Mouse (Mus musculus) testis, postnatal 14 days (tissue): ENCODE data around the gene Gtf2e1.
A peak's percentile ranks its signal among the peaks of the same experiment; 100 is the strongest.

Experiments
- DNase-seq: peaks from one replicate; pipeline ENCODE4 v3.0.0; 2021; ENCODE audit warnings: low spot score

Gtf2e1 gene

DNA sequence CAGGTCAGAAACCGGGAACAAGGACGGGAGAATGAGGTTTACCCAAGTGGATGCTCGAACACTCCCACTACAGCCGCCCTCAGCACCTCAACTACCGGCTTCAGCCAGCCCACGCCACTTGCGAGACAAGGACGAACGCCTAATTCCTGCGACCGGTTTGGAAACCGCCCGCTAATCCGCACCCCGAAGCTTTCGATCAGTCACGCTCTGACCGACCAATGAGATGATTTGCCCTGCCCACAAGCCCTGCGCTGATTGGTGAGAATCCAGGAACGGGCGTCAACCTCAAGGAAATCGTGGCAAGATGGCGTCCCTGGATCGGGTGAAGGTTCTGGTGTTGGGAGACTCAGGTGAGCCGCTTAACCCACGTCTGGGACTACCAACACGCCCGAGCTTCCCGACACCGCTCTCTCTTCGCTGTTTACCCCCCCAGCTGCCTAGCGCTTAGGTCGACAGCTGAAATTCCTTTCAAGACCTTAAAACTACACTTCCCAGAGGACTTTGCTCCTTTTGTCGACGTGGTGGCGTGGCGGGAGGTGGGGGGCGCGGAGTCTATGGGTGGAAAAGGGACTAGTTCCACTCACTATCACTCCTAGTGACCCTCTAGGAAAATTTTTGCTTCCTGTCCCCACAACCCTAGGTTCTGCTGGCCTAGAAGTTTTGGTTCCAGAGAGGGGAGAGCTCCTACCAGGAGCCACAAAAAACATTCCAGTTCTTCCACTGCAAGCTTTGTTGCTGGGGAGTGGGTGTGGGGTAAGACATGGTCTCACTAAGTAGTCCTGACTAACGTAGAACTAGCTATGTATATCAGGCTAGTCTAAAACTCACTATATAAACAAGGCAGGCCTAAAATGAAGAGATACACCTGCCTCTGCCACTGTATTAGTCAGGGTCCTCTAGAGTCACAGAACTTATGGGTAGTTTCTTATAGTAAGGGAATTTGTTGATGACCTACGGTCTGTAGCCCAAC is at the start of gene Gtf2e1, which contains the start of gene Rabl3:
TSS of gene Gtf2e1 (minus strand) at position 179 of the 970 bp plus-strand sequence.
TSS of gene Rabl3 (plus strand) at position 275 of the 970 bp plus-strand sequence.
- DNase-seq = peak; percentile 98

GRCm38 (mm10) chr16:37585129-37585563 is 45.6 kb upstream of the Gtf2e1 start:
- DNase-seq = no peak

- DNase-seq = peak; percentile 27
Measured at GRCm38 (mm10) chr16:37584218-37585035, 44.8 kb upstream of the Gtf2e1 start.

DNA sequence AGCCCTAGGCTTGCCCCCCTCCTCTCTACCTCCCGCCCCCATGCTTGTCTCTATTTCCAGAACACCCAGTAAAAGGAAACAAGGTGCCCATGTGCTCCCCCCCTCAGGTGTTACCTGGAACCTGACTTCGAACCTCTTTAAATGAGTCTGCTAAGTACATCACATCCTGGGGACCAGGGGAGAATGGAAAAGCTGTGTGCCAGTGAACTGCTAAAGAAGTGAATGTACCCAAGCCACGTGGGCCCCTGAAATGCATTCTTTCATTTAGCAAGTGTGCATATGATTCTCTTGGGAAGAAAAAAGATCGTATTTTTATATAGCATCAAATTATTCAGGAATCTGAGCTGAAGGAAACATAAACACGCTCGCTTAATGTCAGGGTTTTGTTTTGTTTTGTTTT is 44.2 kb upstream of the Gtf2e1 start:
- DNase-seq = no peak

DNA sequence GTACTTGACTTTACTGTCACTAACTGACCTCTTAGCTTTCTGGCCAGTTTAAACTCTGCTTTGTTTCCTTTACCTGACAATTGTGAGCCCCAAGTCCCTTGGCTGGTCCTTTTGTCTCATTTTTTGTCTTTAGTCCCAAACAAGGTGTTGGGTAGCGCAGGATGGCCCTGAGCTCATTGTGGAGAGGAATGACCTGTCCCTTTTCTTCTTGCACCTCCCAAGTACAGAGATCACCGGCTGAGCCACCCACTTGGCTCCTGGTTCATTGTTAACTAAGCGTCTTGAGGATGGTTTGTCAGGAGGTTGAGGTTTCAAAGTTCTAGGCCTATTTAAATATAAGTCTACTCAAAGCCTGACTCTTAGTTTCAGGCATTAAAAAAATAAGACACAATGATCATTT is 43.7 kb upstream of the Gtf2e1 start:
- no peak for DNase-seq

DNA sequence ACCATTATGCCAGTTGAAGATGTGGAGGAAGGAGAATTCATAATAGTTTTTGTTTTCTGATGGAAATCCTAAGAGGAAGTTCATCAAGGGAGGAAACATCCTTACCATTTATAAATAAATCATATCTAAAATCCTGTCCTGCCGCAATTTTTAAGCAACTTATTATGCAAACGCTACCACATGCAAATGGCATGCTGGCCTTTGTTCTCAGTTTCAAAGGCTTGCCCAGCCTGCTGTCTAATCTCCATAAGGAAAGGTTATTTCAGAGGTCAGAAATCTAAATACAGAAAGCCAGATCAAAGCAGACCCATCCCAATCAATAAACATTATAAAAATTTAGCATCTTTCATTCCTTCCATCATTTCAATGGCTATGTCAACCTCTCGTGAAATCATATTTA is 42.3 kb upstream of the Gtf2e1 start:
- DNase-seq = no peak

DNA sequence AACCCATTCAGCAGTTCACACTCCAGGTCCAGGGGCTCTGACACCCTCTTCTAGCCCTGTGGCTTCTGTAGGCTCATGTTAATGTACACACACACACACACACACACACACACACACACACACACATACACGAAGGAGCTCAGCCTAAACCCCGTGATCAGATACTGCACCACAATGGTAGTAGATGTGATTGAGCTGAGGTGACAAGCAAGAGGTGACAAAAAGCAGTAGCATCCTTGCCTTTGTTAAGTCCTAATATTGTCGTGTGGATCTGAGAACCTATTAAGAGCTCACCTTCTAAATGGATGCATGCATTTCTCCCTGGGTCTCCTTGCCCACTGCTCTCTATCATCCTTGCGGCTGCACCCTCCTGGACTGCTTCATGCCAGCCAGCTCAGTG is 41.1 kb upstream of the Gtf2e1 start:
- DNase-seq = no peak

DNA sequence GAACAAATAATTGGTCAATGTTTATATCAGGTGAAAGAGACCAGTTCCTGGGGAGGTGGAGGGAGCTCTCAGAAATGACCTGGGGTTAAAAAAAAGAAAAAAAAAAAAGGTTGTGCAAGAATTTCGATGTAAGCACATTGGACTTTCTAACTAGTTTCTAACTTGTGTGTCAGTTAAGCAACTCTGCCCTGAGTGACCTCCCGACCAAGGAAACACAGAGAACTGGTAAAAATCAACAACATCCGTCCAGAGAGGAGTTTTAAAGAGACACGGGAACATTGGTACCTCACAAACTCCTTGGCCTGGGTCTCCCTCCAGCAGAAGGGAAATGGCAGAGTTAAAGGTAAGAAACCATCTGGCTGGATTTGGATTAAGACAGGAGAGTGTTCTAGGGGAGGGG is 40.4 kb upstream of the Gtf2e1 start, which contains the start of gene Hgd:
TSS of gene Hgd (plus strand) at position 160 of the 400 bp plus-strand sequence.
- no peak for DNase-seq

DNA sequence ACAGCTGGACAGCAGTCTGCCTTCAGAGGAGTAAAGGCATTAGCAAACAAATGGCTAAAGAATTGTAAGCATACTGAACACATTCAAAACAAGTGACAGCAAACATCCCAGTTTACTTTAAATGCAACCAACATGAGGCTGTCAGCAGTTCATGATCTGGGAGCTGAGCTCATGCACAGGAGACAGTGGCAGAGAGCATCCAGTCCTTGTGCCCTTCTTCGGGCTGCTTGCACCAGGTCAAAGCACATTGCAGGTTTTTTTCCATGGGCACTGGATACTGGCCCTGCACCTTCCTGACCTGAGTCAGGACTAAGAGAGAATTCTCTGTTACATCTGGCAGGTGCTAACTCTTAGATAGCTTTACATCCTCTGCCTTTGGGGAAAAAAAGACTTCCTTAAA is 40.0 kb upstream of the Gtf2e1 start:
- DNase-seq = no peak

DNA sequence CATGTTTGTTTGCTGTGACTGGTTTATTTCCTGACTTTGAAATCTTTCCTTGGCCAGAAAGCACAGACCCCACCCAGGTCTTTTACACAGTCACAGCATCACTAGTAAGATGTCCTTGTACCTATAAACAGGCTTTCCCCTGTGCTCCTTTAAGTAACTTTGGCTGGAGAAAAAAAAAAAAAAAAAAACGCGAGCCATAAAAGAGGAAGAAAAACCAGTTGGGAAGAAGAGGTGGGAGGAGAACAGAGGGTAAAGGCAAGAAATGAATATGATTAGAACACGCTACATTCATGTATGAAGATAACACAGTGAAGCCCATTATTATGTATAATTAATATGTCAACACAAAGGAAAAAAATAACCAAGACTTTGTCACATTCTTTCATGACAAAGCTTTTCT is 35.7 kb upstream of the Gtf2e1 start:
- DNase-seq = no peak

DNA sequence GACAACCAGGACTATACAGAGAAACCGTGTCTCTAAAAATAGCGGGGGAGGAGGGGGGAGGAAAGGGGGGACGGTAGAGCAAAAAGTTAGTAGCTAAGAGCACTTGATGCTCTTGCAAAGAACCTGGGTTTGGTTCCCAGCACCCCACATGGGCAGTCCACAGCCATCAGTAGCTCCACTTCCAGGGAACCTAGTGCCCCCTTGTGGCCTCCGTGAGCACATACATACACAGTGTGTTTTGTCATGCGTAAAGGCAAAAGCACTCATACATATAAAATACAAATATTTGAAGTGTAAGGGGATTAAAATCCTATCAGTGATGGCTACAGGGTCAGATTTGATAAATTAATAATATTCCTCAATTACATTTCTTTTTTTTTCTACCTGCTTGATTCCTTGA is 33.5 kb upstream of the Gtf2e1 start:
- DNase-seq = no peak

GRCm38 (mm10) chr16:37572117-37572754 is 32.6 kb upstream of the Gtf2e1 start:
- DNase-seq = no peak

GRCm38 (mm10) chr16:37571554-37571953 is 32.0 kb upstream of the Gtf2e1 start:
- DNase-seq = no peak

- DNase-seq = no peak
Measured at GRCm38 (mm10) chr16:37567113-37568050, 27.8 kb upstream of the Gtf2e1 start.

- no peak for DNase-seq
Measured at GRCm38 (mm10) chr16:37566107-37566506, 26.5 kb upstream of the Gtf2e1 start.

GRCm38 (mm10) chr16:37565117-37565516 is 25.5 kb upstream of the Gtf2e1 start:
- no peak for DNase-seq

GRCm38 (mm10) chr16:37562961-37563360 is 23.4 kb upstream of the Gtf2e1 start:
- no peak for DNase-seq

DNA sequence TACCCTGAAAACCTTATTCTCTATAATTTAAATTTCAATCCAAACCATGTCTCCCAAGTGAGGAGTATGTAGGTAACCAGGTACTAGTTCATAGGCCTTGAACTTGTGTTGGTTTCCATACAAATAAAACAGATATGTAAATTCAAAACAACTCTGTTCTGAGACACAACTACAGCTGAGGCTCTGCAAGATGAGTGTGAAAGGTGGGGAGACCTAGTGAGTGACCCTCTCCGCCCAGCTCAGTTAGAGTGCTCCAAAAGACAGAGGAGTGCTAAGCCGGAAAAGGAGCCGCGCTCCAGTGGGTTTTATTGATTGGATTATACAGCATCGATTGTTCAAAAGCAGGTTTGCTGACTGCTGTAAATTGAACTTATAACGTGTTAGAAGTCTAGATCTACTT is 22.8 kb upstream of the Gtf2e1 start:
- DNase-seq = no peak

DNA sequence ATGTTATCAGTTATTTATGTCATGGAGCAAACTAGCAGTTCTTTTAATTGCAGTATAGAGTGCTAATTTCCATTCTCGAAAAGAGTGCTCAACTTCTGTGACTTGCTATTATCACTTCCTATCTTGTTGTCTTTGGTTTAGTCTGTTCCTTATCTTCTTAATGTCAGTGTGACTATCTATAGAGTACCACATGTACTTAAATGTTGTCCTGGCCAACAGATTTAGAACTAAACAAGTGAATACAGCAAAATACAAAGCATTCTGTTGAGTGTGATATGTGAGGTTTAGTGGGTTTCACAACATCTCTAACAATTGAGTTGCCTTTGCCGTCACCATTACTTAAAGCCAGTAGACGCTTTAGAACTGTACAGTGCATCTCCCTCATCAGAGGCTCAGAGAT is 13.2 kb upstream of the Gtf2e1 start:
- DNase-seq = no peak

- no peak for DNase-seq
Measured at GRCm38 (mm10) chr16:37550981-37551380, 11.4 kb upstream of the Gtf2e1 start.

DNA sequence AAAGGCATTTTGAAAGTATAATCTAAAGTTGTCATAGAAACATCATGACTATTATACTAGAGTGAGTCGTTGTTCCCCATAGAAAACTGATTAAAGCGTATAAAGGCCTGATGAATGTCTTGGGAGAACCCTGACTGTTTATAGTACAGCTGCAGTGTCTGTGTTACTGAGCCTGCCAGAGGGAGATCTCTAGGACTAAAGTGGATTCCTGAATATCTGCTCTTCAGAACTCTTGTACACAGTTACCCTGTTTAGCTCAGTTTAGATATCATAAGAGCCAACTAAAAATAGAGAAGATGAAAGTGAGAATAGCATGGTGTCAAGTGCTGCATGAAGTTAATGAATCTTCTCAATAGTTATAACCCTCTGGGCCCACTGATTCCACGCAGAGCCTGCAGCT is 10.7 kb upstream of the Gtf2e1 start:
- DNase-seq = no peak
